Mouse (Mus musculus) heart, embryonic 16.5 days (tissue): ENCODE results near the gene Mllt3. TPM values are rescaled to one million over a fixed set of nuclear protein-coding genes. Genes with fewer than 3 reads are reported as not detected.

ENCODE experiments used
- ATAC-seq: fragments of 200-750 bp; cut with Nextera tagmentation; replicated peaks from 2 replicates; pipeline ENCODE4 v1.8.0; 2017; ENCODE audit warnings: moderate number of reproducible peaks; ENCODE audit not compliant: insufficient read depth, low FRiP score; ENCODE audit errors: extremely low read depth
- H3K27ac ChIP-seq: fragments of 300-500 bp; sonication (generic); 2 replicates; pipeline ENCODE4 v1.5.1; 2014; ENCODE audit warnings: mild to moderate bottlenecking, low read length, control low read depth, moderate library complexity
- H3K27me3 ChIP-seq: fragments of 300-500 bp; sonication (generic); 2 replicates; pipeline ENCODE4 v1.6.1; 2014; ENCODE audit warnings: low read length, mixed read lengths; ENCODE audit not compliant: control insufficient read depth, insufficient read depth
- H3K36me3 ChIP-seq: fragments of 300-500 bp; sonication (generic); 2 replicates; pipeline ENCODE4 v1.6.1; 2014; ENCODE audit not compliant: control insufficient read depth, insufficient read depth
- H3K4me1 ChIP-seq: fragments of 300-500 bp; sonication (generic); 2 replicates; pipeline ENCODE4 v1.6.1; 2014; ENCODE audit warnings: low read length, mixed read lengths; ENCODE audit not compliant: control insufficient read depth, insufficient read depth
- H3K4me2 ChIP-seq: fragments of 300-500 bp; sonication (generic); 2 replicates; pipeline ENCODE4 v1.6.1; 2014; ENCODE audit warnings: low read depth, mild to moderate bottlenecking, control low read depth, low read length
- H3K4me3 ChIP-seq: fragments of 300-500 bp; sonication (generic); 2 replicates; pipeline ENCODE4 v1.5.1; 2014; ENCODE audit warnings: mild to moderate bottlenecking, control low read depth, low read length
- H3K9ac ChIP-seq: fragments of 300-500 bp; sonication (generic); 2 replicates; pipeline ENCODE4 v1.6.1; 2014; ENCODE audit warnings: low read length, control low read depth
- H3K9me3 ChIP-seq: fragments of 300-500 bp; sonication (generic); replicated peaks from 2 replicates; pipeline ENCODE4 v1.6.1; 2016; ENCODE audit warnings: low read length; ENCODE audit not compliant: control insufficient read depth
- WGBS: fragments of 180-500 bp; shearing (Covaris S2); extraction: QIAGEN DNeasy Blood & Tissue Kit; methylation state at CpG from one replicate; pipeline ENCODE4 v1.1.7; 2014; 5-methylcytosine and 5-hydroxymethylcytosine counted together
- polyA plus RNA-seq: library from polyadenylated mRNA; unstranded; fragments of >200 nt; fragmentation: Nextera tagmentation; extraction: Ambion mirVana; gene quantifications from 2 replicates; pipeline ENCODE4 v1.2.1, GENCODE M21; 2015

Mllt3 gene
- polyA plus RNA-seq, 1 experiment from 2014 or later, result 23.2 TPM

DNA sequence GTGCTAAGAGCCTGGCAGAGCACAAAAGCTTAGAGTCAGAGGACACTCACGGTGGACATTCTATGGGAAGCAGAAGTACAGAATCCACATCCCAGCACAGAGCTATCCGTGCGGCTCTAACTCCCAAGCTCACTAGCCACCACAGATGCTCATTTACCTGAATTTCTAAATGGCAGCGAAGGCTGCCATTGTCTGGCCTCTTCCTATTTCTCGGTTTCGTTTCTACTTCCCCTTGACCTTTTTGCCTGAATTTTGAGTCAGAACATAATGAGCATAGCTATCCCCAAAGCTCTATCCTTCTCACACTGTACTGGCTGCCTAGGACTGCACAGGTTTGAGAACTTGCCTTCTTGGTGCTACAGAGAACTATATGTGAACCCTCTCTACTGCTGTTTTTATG, 274.1 kb downstream of the Mllt3 start:
- Histone ChIP-seq H3K36me3 (no peaks in the 10 kb centered on the region), H3K4me3 (no peak overlapping the region), H3K4me2 (no peak overlapping the region), H3K4me1 (no peaks in the 10 kb centered on the region), H3K27me3 (no peaks in the 10 kb centered on the region), H3K9me3 (no peaks in the 10 kb centered on the region), H3K9ac (no peak overlapping the region), H3K27ac (no peak overlapping the region)
- ATAC-seq, result no peak
- 88% methylated on average over 6 of the region's 6 CpGs for WGBS

DNA sequence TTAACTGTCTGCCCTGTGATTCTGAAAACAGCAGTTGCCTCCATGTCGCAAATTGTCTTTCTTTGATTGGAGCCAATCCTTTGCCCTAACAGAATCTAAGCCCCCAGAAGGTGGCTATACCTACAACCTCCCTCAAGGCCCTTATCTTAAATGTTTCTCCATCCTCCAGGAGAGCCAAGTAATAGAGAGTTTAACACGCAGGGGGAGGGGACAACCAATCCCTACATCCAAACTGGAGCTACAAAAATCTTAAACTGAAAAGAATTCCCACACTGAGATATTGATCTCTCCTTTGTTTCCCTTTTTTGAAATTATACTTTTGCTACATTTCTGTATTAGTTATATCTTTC, 281.7 kb downstream of the Mllt3 start:
- H3K9me3 ChIP-seq, result no peaks in the 10 kb centered on the region
- no peak overlapping the region for H3K9ac ChIP-seq
- H3K4me2 ChIP-seq, result no peak overlapping the region
- H3K36me3 ChIP-seq, result no peaks in the 10 kb centered on the region
- WGBS, result 89% methylated on average over 2 of the region's 2 CpGs
- no peak for ATAC-seq
- no peaks in the 10 kb centered on the region for H3K27me3 ChIP-seq
- no peak overlapping the region for H3K27ac ChIP-seq
- H3K4me1 ChIP-seq, result no peaks in the 10 kb centered on the region
- no peak overlapping the region for H3K4me3 ChIP-seq

DNA sequence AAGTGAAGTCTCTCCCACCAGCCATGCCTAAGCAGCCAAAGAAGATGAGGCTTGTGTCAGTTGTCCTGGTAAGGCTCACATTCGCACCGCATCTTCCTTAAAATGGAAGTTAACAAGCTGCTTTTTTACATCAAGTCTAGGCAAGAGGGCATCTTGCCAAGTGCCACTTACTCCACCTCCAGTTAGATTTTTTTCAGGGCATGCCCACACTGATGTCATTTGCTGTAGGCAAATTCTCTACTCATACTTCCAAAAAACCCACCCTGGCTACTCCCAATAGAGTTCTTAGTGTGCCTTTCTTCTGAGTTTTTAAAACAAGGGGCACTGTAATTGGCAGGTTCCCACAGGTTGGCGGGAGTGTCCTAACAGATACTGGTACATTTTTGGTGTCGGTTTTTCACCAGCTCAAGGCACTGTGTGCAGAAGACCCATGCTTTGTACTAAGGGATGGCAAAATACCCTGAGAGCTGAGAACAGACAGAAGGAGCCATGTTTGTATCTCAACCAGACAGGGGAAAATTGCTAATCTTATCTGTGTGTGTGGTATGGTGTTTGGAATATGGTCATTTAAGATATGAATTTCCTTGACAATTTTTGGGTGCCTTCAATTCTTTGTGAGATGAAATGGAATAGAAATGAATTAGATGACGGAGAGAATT, 282.2 kb downstream of the Mllt3 start:
- no peak overlapping the region for H3K4me2 ChIP-seq
- H3K4me1 ChIP-seq, result no peaks in the 10 kb centered on the region
- 82% methylated on average over 5 of the region's 5 CpGs for WGBS
- no peak for ATAC-seq
- no peaks in the 10 kb centered on the region for H3K36me3 ChIP-seq
- no peak overlapping the region for H3K9ac ChIP-seq
- H3K27me3 ChIP-seq, result no peaks in the 10 kb centered on the region
- no peak overlapping the region for H3K4me3 ChIP-seq
- H3K27ac ChIP-seq, result no peak overlapping the region
- no peaks in the 10 kb centered on the region for H3K9me3 ChIP-seq

DNA sequence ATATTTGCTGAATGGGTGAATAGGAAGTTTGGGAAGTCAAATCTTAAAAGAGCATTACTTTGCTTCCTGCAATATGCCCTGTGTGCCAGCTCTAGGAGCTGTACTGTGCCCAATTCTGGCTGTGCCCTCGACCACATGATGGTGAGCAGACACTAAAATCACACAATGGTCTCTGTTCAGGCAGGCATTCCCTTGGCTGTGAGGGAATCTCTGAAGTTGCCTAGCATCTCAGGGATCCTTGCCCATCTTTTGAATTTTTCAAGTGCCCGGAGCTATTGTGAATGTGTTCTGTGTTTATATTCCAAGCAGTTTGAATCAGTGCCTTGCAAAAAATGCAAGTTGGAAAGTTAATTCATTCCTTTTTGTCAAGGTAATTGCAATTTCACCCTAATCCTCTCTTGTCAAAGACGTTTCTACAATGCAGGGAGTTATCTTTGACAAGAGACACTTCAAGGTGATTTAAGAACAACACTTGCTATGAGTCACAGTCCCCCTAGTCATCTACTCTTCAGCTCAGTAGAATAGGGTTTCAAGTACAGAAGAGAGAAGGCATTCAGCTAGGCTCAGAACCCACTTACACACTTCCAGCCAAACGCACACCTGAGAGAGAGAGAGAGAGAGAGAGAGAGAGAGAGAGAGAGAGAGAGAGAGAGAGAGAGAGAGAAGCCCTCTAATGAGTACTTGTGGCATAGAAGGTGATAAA, 283.5 kb downstream of the Mllt3 start:
- Histone ChIP-seq H3K36me3 (no peaks in the 10 kb centered on the region), H3K4me2 (no peak overlapping the region), H3K4me1 (no peaks in the 10 kb centered on the region), H3K9ac (no peak overlapping the region), H3K27me3 (no peaks in the 10 kb centered on the region), H3K4me3 (no peak overlapping the region), H3K9me3 (no peaks in the 10 kb centered on the region), H3K27ac (no peak overlapping the region)
- 34% methylated on average over 4 of the region's 4 CpGs for WGBS
- ATAC-seq, result no peak

DNA sequence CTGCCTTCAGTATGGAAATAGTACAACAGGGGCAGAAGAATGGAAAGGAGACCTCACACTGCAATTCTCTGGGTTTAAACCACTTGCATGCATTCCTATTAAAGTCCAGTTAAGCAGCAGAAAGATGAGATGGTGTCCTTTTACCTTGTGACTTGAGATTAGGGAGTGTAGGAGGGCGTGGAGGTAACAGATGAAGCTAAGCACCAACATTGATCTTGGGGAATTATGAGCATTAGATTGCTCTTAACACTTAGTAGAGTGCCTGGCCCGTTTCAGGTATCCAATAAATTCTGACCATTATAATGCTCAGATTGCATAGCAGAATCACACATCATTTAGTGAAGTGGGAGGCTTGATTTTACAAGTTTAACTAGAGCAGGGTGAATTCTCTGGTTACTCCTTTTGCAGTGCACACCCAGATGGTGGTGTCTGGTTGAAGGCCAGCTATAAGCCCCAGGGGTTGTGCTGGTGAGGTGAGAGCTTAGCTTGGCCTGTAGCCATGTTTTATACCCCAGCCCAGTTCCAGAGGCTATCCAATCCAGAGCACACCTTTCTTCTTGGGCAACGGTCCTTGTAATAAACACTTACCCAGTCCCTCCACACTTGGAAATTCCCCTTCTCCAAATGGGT, 288.0 kb downstream of the Mllt3 start:
- Histone ChIP-seq H3K36me3 (no peaks in the 10 kb centered on the region), H3K4me1 (no peaks in the 10 kb centered on the region), H3K4me3 (no peak overlapping the region), H3K9me3 (no peaks in the 10 kb centered on the region), H3K9ac (no peak overlapping the region), H3K27me3 (no peaks in the 10 kb centered on the region), H3K27ac (no peak overlapping the region), H3K4me2 (no peak overlapping the region)
- no peak for ATAC-seq
- WGBS, result 70% methylated on average over 3 of the region's 3 CpGs

DNA sequence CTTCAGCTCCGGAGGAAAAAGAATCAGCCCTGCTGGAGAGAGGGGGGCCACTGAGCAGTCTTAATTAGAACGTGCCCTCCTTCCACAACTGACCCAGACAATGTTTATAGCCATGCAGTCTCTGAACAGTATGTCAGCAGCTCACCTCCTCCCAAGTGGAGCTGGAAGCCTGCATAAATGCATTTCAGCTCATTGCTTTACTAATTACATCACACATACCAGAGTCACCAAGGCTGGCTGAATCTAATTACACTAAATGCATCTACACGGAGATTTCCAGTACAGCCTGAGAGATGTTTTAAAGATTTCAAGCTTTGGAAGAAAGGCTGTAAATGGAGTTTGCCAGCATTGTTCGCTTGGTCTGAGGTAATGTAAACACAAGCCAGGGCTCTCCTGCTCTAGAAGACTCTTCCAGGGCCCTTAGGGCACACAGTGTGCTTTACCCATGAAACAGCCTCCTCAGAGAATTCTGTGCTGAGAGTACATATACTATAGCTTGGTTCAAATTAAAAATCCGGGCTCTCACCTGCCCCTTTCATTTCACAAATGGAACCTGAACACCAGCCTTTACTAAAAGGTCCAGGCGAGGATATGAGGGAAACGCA, 293.5 kb downstream of the Mllt3 start:
- H3K9ac ChIP-seq, result no peak overlapping the region
- no peaks in the 10 kb centered on the region for H3K27me3 ChIP-seq
- ATAC-seq, result no peak
- H3K4me1 ChIP-seq, result peaks cover 4% of the 10 kb centered on the region; the same call in 1 of the 2 replicates
- 64% methylated on average over 7 of the region's 7 CpGs for WGBS
- H3K36me3 ChIP-seq, result no peaks in the 10 kb centered on the region
- no peaks in the 10 kb centered on the region for H3K9me3 ChIP-seq
- no peak overlapping the region for H3K4me2 ChIP-seq
- H3K27ac ChIP-seq, result no peak overlapping the region
- H3K4me3 ChIP-seq, result no peak overlapping the region

DNA sequence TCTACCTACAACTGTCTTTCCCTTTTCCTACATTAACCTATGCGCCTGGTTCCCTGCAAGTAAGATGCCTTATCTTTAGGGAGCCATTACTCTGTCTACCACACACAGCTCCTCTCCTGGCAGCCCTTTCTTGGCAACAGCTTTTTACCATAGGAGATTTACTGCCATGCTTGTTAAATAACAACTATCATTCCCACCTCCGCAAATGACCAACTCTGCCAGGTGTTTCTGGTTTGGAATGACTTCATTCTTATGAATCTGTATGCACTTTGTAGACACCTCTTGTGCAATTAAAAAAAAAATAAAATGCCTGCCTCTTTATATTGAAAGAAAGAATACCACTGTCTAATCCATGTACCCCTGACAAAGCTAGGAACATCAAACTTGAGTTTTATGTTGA, 294.1 kb downstream of the Mllt3 start:
- H3K9ac ChIP-seq, result no peak overlapping the region
- 90% methylated on average over 2 of the region's 2 CpGs for WGBS
- H3K4me3 ChIP-seq, result no peak overlapping the region
- no peak overlapping the region for H3K27ac ChIP-seq
- H3K4me2 ChIP-seq, result no peak overlapping the region
- peaks cover 4% of the 10 kb centered on the region; the same call in 1 of the 2 replicates for H3K4me1 ChIP-seq
- H3K36me3 ChIP-seq, result no peaks in the 10 kb centered on the region
- H3K27me3 ChIP-seq, result no peaks in the 10 kb centered on the region
- no peaks in the 10 kb centered on the region for H3K9me3 ChIP-seq
- no peak for ATAC-seq

DNA sequence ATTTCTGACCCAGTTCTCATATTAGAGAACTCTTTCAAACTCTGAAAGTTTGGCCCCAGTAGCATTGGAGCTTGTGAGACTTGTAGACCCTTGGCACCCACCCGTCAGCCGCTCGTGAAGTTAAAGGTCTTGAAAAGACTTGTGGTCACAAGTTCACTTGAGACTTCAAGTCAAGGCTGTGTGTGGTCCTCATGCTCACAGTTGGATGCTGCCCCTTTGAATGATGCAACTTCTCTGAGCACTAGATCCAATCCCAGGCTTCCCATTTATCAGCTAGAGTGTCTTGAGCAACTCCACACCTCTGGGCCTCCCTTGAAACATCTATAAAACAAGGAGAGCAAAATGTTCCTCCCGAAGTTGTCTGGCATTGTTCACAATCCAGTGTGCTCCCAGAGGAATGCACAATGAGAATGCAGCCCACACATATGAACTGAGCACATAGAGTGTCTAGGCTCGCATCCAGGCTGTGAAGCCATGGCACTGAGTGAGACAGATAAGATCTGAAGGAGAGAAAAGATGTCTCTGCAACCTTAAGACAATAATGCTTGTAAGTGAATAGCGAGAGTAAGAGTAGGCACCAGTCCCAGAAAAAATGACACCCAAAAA, 295.9 kb downstream of the Mllt3 start:
- Histone ChIP-seq H3K9ac (no peak overlapping the region), H3K4me3 (no peak overlapping the region), H3K36me3 (no peaks in the 10 kb centered on the region), H3K27ac (no peak overlapping the region), H3K4me2 (no peak overlapping the region), H3K9me3 (no peaks in the 10 kb centered on the region), H3K27me3 (no peaks in the 10 kb centered on the region), H3K4me1 (peaks cover 4% of the 10 kb centered on the region; the same call in 1 of the 2 replicates)
- 70% methylated on average over 6 of the region's 6 CpGs for WGBS
- ATAC-seq, result peak; percentile 37; the same call in 1 of the 2 replicates
